Mouse (Mus musculus): ENCODE measurements around the gene Cstf1. TPM values are rescaled to one million over a fixed set of nuclear protein-coding genes. Genes with fewer than 3 reads are reported as not detected.

The Cstf1 gene
- polyA plus RNA-seq, 1 experiment = 28.3 TPM

DNA sequence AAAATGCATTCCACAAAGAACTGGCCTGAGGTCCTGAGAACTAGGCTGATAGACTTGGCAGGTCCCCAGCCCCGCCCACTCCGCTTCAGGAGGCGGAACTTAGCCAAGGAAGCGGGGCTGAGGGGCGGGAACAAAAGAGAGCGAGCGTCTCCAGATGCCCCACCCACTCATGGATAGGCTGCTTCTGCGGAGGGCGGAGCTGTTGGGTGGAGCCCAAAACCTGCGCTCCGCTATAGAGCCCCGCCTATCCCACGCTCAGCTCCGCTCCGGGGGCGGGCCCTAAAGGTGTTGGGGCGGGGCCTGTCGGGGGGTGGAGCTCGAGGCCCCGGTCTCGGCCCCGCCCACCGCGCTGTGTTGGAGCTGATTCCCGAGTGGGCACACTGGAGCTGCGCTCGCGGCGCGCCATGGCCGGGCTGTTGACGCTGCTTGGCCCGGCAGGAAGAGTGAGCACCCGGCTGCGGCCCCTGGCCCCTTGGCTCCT, 25.2 kb upstream of the Cstf1 start, which contains the start of gene Fam210b:
Fam210b (plus strand) TSS at position 308 of the 481 bp plus-strand sequence.
- peak within 1 kb of the TSS; percentile 37 for H3K4me3 ChIP-seq
- H3K79me2 ChIP-seq (ENCODE audit: control insufficient read depth, insufficient read depth) = no peaks in the 10 kb centered on the region
- peak within 1 kb of the TSS; percentile 93 for H3K4me2 ChIP-seq (ENCODE audit: low read depth)
- no peak for TF ChIP-seq REST (IDR thresholded peaks at IDR 0.05; ENCODE audit: insufficient read depth, insufficient read length)
- no peak for TF ChIP-seq CEBPB (IDR thresholded peaks at IDR 0.05; ENCODE audit: insufficient read depth, poor library complexity, severe bottlenecking)
- TF ChIP-seq TCF3 (IDR thresholded peaks at IDR 0.05; ENCODE audit: insufficient read length, low read depth) = no peak
- no peak for TF ChIP-seq MAX (IDR thresholded peaks at IDR 0.05; ENCODE audit: low read depth)
- no peak for TF ChIP-seq TCF12 (IDR thresholded peaks at IDR 0.05; ENCODE audit: insufficient read depth, poor library complexity, severe bottlenecking)
- peak; percentile 67 for TF ChIP-seq POLR2AphosphoS2 (IDR thresholded peaks at IDR 0.05; ENCODE audit: insufficient read length, low read depth)
- no peak for TF ChIP-seq MYOG (IDR thresholded peaks at IDR 0.05; ENCODE audit: control insufficient read depth in 1 of 3, insufficient read depth in 1 of 3, insufficient read length in 2 of 3, low read depth in 2 of 3)
- no peak for TF ChIP-seq USF1 (IDR thresholded peaks at IDR 0.05; ENCODE audit: low read depth)
- TF ChIP-seq MYOD1 (IDR thresholded peaks at IDR 0.05; ENCODE audit: control insufficient read depth in 1 of 3, insufficient read length in 2 of 3, low read depth in 2 of 3) = no peak
- no peak for TF ChIP-seq E2F4 (IDR thresholded peaks at IDR 0.05; ENCODE audit: insufficient read depth)
- TF ChIP-seq SRF (IDR thresholded peaks at IDR 0.05; ENCODE audit: control insufficient read depth, insufficient read length, low read depth) = no peak
- peak; percentile 86 for TF ChIP-seq POLR2A (IDR thresholded peaks at IDR 0.05; ENCODE audit: insufficient read length, low read depth)
- H3K36me3 ChIP-seq (ENCODE audit: control insufficient read depth, insufficient read depth) = no peaks in the 10 kb centered on the region
- peak within 1 kb of the TSS; percentile 10 for H3ac ChIP-seq (ENCODE audit: control insufficient read depth, insufficient read length)
- H3K27me3 ChIP-seq (ENCODE audit: control insufficient read depth, insufficient read depth, insufficient read length) = peaks cover 6% of the 10 kb centered on the region

DNA sequence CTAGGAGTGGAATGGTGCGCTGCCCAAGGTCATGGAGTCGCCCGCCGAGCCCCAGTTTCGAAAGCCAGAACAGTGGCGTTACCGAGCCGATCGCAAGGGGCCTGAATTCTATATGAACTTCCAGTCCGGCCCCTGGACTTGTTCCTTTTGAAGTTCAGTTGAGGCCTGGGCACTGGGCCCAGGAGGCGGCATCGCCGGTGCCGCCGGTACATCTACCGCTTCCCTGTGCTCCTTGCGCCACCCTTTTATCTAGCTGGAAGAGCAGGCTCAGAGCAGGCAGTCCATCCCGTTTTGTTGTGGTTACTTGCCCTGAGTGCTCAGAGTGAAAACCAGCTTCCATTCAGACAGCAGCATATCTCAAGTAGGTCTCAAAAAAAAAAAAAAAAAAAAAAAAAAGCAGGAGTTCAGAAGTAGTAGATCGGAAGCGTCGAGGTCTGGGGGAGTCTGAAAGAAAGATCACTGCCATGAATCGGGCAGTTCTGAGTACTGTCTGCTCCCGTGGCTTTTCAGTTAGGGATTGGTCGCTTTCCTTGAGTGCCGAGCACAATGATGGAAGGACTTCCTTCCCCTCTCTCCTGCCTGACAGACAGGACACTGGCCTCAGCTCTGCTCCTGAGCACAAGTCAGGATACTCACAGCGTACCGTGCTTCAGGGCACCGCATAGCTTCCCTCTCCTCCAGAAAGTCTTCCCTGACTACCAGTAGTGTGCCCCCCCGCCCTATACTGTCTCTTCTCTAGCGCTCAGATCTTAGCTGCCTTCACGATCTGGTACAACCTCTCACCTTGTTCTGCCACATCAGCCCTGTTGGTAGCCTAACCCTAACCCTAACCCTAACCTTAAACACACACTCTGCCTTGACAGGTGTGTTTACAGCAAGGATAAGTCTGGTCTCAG, 24.2 kb upstream of the Cstf1 start:
- TF ChIP-seq USF1 (IDR thresholded peaks at IDR 0.05; ENCODE audit: low read depth) (no peak), SRF (IDR thresholded peaks at IDR 0.05; ENCODE audit: control insufficient read depth, insufficient read length, low read depth) (no peak), MYOD1 (IDR thresholded peaks at IDR 0.05; ENCODE audit: control insufficient read depth in 1 of 3, insufficient read length in 2 of 3, low read depth in 2 of 3) (no peak), TCF3 (IDR thresholded peaks at IDR 0.05; ENCODE audit: insufficient read length, low read depth) (no peak)
- Histone ChIP-seq H3K4me2 (ENCODE audit: low read depth) (peak overlapping the region; percentile 93), H3K36me3 (ENCODE audit: control insufficient read depth, insufficient read depth) (no peaks in the 10 kb centered on the region), H3K4me3 (peak overlapping the region; percentile 37), H3K27me3 (ENCODE audit: control insufficient read depth, insufficient read depth, insufficient read length) (no peaks in the 10 kb centered on the region), H3K79me2 (ENCODE audit: control insufficient read depth, insufficient read depth) (no peaks in the 10 kb centered on the region), H3ac (ENCODE audit: control insufficient read depth, insufficient read length) (peak overlapping the region; percentile 10)

DNA sequence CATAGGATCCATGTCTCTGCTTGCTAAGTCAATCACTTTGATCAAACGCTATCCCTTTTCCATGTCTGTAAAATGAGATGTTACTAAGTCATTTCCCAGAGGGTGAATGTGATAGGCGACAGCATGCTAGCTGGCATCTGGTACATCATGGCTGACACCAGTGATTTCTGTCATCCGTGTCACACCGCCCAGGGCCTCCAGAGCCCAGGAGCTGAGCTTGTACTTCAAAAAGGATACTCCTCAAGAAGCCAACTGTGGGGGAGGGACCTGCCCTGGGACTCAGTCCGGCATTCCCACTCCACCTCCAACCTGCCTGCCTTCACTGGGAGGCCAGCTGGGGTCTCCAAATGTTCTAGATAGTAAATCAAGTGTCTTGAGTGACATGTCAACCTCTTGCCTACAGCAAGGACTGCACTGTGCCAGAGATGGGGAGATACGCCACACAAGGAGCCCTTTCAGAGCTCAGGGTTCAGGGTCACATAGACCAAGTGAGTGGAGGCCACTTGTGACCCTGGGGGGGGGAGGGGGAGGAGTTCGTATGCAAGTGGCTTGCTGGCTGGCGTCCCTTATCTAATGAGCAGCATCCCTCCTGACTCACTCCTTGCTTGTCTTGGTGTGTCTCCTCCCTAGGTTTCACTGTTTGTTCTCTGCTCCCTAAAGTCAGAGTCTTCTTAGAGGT, 23.4 kb upstream of the Cstf1 start:
- no peak overlapping the region for H3ac ChIP-seq (ENCODE audit: control insufficient read depth, insufficient read length)
- no peak overlapping the region for H3K4me3 ChIP-seq
- TF ChIP-seq TCF12 (IDR thresholded peaks at IDR 0.05; ENCODE audit: insufficient read depth, poor library complexity, severe bottlenecking) = no peak
- TF ChIP-seq USF1 (IDR thresholded peaks at IDR 0.05; ENCODE audit: low read depth) = no peak
- TF ChIP-seq MYOD1 (IDR thresholded peaks at IDR 0.05; ENCODE audit: control insufficient read depth in 1 of 3, insufficient read length in 2 of 3, low read depth in 2 of 3) = no peak
- TF ChIP-seq CEBPB (IDR thresholded peaks at IDR 0.05; ENCODE audit: insufficient read depth, poor library complexity, severe bottlenecking) = no peak
- no peak for TF ChIP-seq SRF (IDR thresholded peaks at IDR 0.05; ENCODE audit: control insufficient read depth, insufficient read length, low read depth)
- no peaks in the 10 kb centered on the region for H3K36me3 ChIP-seq (ENCODE audit: control insufficient read depth, insufficient read depth)
- H3K27me3 ChIP-seq (ENCODE audit: control insufficient read depth, insufficient read depth, insufficient read length) = no peaks in the 10 kb centered on the region
- H3K79me2 ChIP-seq (ENCODE audit: control insufficient read depth, insufficient read depth) = no peaks in the 10 kb centered on the region
- H3K4me2 ChIP-seq (ENCODE audit: low read depth) = no peak overlapping the region

DNA sequence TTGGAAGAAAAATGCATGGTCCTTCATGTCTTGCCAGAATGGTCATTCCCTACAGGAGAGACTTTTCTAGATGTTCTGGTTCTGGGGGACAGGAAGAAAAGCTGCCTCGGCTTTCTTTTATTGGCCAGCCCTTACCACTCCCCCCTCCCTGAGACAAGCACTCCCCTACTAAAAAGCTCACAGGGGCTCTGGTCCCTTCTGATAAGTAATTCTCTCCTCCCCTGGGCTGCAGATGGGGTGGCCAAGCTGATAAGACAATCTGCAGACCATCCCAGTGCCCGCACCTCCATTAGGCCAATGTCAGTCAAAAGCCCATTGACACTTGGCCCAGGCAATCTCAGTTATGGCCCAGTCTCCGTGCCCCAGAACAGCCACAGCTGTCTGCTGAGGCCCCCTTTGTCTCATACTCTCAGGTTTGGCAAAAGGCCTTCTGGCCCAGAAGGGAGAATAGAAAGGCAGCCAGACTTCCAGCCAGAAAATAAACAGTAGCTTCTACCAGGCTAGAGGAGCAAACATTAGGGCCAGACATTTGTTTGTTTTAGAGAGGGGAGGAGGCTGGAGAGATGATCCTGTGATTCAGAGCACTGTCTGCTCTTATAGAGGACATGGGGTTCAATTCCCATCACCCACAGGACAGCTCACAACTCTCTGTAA, 22.1 kb upstream of the Cstf1 start:
- no peak overlapping the region for H3K4me3 ChIP-seq
- TF ChIP-seq TCF3 (IDR thresholded peaks at IDR 0.05; ENCODE audit: insufficient read length, low read depth) (no peak), REST (IDR thresholded peaks at IDR 0.05; ENCODE audit: insufficient read depth, insufficient read length) (no peak), POLR2AphosphoS2 (IDR thresholded peaks at IDR 0.05; ENCODE audit: insufficient read length, low read depth) (no peak), MYOD1 (IDR thresholded peaks at IDR 0.05; ENCODE audit: control insufficient read depth in 1 of 3, insufficient read length in 2 of 3, low read depth in 2 of 3) (no peak), SRF (IDR thresholded peaks at IDR 0.05; ENCODE audit: control insufficient read depth, insufficient read length, low read depth) (no peak), CEBPB (IDR thresholded peaks at IDR 0.05; ENCODE audit: insufficient read depth, poor library complexity, severe bottlenecking) (no peak), E2F4 (IDR thresholded peaks at IDR 0.05; ENCODE audit: insufficient read depth) (no peak), TCF12 (IDR thresholded peaks at IDR 0.05; ENCODE audit: insufficient read depth, poor library complexity, severe bottlenecking) (no peak), MYOG (IDR thresholded peaks at IDR 0.05; ENCODE audit: control insufficient read depth in 1 of 3, insufficient read depth in 1 of 3, insufficient read length in 2 of 3, low read depth in 2 of 3) (no peak), USF1 (IDR thresholded peaks at IDR 0.05; ENCODE audit: low read depth) (no peak), POLR2A (IDR thresholded peaks at IDR 0.05; ENCODE audit: insufficient read length, low read depth) (no peak), MAX (IDR thresholded peaks at IDR 0.05; ENCODE audit: low read depth) (no peak)
- no peak overlapping the region for H3ac ChIP-seq (ENCODE audit: control insufficient read depth, insufficient read length)

More for the DNA sequence above, 22.1 kb upstream of the Cstf1 start:
- no peak overlapping the region for H3K4me2 ChIP-seq (ENCODE audit: low read depth)
- H3K27me3 ChIP-seq (ENCODE audit: control insufficient read depth, insufficient read depth, insufficient read length) = no peaks in the 10 kb centered on the region
- no peaks in the 10 kb centered on the region for H3K79me2 ChIP-seq (ENCODE audit: control insufficient read depth, insufficient read depth)
- no peaks in the 10 kb centered on the region for H3K36me3 ChIP-seq (ENCODE audit: control insufficient read depth, insufficient read depth)
